In the genomic region with DNA sequence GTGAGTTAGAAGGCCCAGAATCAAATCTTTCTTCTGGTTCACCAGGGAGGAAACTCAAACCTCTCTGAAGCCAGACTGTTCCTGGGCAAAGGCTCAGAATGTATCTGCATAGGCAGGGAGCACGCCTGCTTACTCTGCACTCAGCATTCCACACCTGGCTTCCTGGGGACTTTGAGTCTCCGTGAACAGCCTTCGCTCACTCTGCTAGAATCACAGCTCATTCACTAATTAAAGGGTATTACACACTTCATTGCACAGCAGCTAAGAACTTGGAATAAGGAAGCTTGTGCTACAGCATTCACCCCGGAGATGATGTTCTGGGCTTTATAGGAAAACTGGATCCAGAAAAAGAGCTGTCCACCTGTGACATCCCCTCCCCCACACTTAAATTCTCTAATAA, we compare ENCODE assay signal across 27 mouse cellular contexts. TPM values are rescaled to one million over a fixed set of nuclear protein-coding genes. Genes with fewer than 3 reads are reported as not detected.
"Had no signal": no experiment of that assay in that cellular context is flagged by ENCODE, and none has a peak within 500 bp of the region (broad histone marks: within the 10 kb centered on the region; RNA-seq: fewer than 3 reads in every experiment).

No protein-coding gene starts in this region.

- H3K9me3 ChIP-seq: limb, embryonic 10.5 days; limb, embryonic 13.5 days; liver, embryonic 12.5 days; liver, embryonic 15.5 days; lung, embryonic 15.5 days; megakaryocyte, embryonic 14.5 days; midbrain, embryonic 12.5 days; midbrain, embryonic 15.5 days; neural tube, embryonic 12.5 days had no signal

- H3K27me3 ChIP-seq: midbrain, embryonic 15.5 days had no signal

- ATAC-seq: liver, embryonic 12.5 days; midbrain, embryonic 15.5 days had no signal

- H3K4me3 ChIP-seq: layer of hippocampus, adult 2 months; limb, embryonic 10.5 days; limb, embryonic 13.5 days; liver, embryonic 12.5 days; liver, embryonic 15.5 days; lung, embryonic 15.5 days; megakaryocyte, embryonic 14.5 days; midbrain, embryonic 12.5 days; midbrain, embryonic 15.5 days; neural tube, embryonic 12.5 days had no signal

- H3K27ac ChIP-seq: kidney, postnatal 0 days; layer of hippocampus, adult 2 months; limb, embryonic 10.5 days; limb, embryonic 13.5 days; liver, embryonic 12.5 days; liver, embryonic 15.5 days; lung, embryonic 15.5 days; midbrain, embryonic 12.5 days; midbrain, embryonic 15.5 days; neural tube, embryonic 12.5 days; stomach, postnatal 0 days had no signal

- H3K4me1 ChIP-seq: liver, embryonic 12.5 days; liver, embryonic 15.5 days; lung, embryonic 15.5 days; megakaryocyte, embryonic 14.5 days had no signal

- H3K4me2 ChIP-seq: limb, embryonic 13.5 days; liver, embryonic 12.5 days; liver, embryonic 15.5 days; lung, embryonic 15.5 days; midbrain, embryonic 12.5 days; neural tube, embryonic 12.5 days had no signal

- DNase-seq: kidney, adult 11 months; kidney, adult 9 months; kidney, postnatal 25 days; layer of hippocampus, adult 9-11 months; liver; lung, adult 18-20 months; lung, postnatal 10 days; lung, postnatal 36 days; right cerebral cortex, adult 18-20 months; right cerebral cortex, postnatal 14 days; right cerebral cortex, postnatal 4 days; thymus, adult 2 months; thymus, postnatal 14 days; thymus, postnatal 4 days had no signal

- H3K36me3 ChIP-seq: limb, embryonic 10.5 days; limb, embryonic 13.5 days; liver, embryonic 12.5 days; liver, embryonic 15.5 days; lung, embryonic 15.5 days; midbrain, embryonic 12.5 days; midbrain, embryonic 15.5 days; neural tube, embryonic 12.5 days had no signal

- H3K9ac ChIP-seq: limb, embryonic 13.5 days; liver, embryonic 12.5 days; liver, embryonic 15.5 days; lung, embryonic 15.5 days; midbrain, embryonic 12.5 days; midbrain, embryonic 15.5 days; neural tube, embryonic 12.5 days had no signal

RNA-seq across cellular contexts. Expression of a gene that starts 3.7 kb away (rescaled TPM):
- total RNA-seq: neutrophil, adult 5-6 weeks had no signal
